Mouse (Mus musculus) midbrain, postnatal 0 days (tissue): ENCODE results near the gene Prepl. TPM values are rescaled to one million over a fixed set of nuclear protein-coding genes. Genes with fewer than 3 reads are reported as not detected.

Experiments used
- ATAC-seq: fragments of 200-750 bp; cut with Nextera tagmentation; 2 replicates; pipeline ENCODE4 v1.8.0; 2017; ENCODE audit warnings: moderate number of reproducible peaks, mild to moderate bottlenecking, moderate TSS enrichment, moderate library complexity; ENCODE audit not compliant: low FRiP score
- DNase-seq: peaks from one replicate; pipeline ENCODE4 v3.0.0-alpha.2; 2015; ENCODE audit warnings: low spot score
- H3K27ac ChIP-seq: fragments of 300-500 bp; sonication (generic); 2 replicates; pipeline ENCODE4 v1.5.1; 2014; ENCODE audit warnings: low read depth, mild to moderate bottlenecking, low read length, mixed read lengths
- H3K27me3 ChIP-seq: fragments of 300-500 bp; sonication (generic); 2 replicates; pipeline ENCODE4 v1.6.1; 2014; ENCODE audit warnings: low read length, control low read depth, mixed read lengths; ENCODE audit not compliant: insufficient read depth
- H3K36me3 ChIP-seq: fragments of 300-500 bp; sonication (generic); 2 replicates; pipeline ENCODE4 v1.6.1; 2014; ENCODE audit warnings: low read length, control low read depth, mixed read lengths; ENCODE audit not compliant: insufficient read depth
- H3K4me1 ChIP-seq: fragments of 300-500 bp; sonication (generic); 2 replicates; pipeline ENCODE4 v1.6.1; 2014; ENCODE audit warnings: mild to moderate bottlenecking, control low read depth, antibody characterized with exemption, low read length, mixed read lengths; ENCODE audit not compliant: insufficient read depth
- H3K4me2 ChIP-seq: fragments of 300-500 bp; sonication (generic); 2 replicates; pipeline ENCODE4 v1.6.1; 2014; ENCODE audit warnings: low read depth, mild to moderate bottlenecking, low read length, mixed read lengths; ENCODE audit not compliant: poor library complexity, severe bottlenecking
- H3K4me3 ChIP-seq: fragments of 300-500 bp; sonication (generic); 2 replicates; pipeline ENCODE4 v1.5.1; 2014; ENCODE audit warnings: low read depth, mild to moderate bottlenecking, low read length, moderate library complexity
- H3K9ac ChIP-seq: fragments of 300-500 bp; sonication (generic); replicated peaks from 2 replicates; pipeline ENCODE4 v1.6.1; 2014; ENCODE audit warnings: mild to moderate bottlenecking, low read length, moderate library complexity, mixed read lengths; ENCODE audit not compliant: poor library complexity, severe bottlenecking
- H3K9me3 ChIP-seq: fragments of 300-500 bp; sonication (generic); 2 replicates; pipeline ENCODE4 v1.6.1; 2016; ENCODE audit warnings: low read length, control low read depth
- CTCF ChIP-seq: IDR thresholded peaks from 2 replicates; pipeline ENCODE4 v1.5.1; 2016; ENCODE audit warnings: antibody characterized with exemption, mild to moderate bottlenecking
- WGBS: fragments of 180-500 bp; shearing (Covaris S2); extraction: QIAGEN DNeasy Blood & Tissue Kit; methylation state at CpG from one replicate; pipeline ENCODE4 v1.1.7; 2014; 5-methylcytosine and 5-hydroxymethylcytosine counted together
- polyA plus RNA-seq: library from polyadenylated mRNA; unstranded; fragments of >200 nt; fragmentation: Nextera tagmentation; extraction: Ambion mirVana; gene quantifications from 2 replicates; pipeline ENCODE4 v1.2.1, GENCODE M21; 2015
- total RNA-seq: library from RNA; depleted of rRNA; stranded (reverse); fragments of >200 nt; gene quantifications from 2 replicates; pipeline ENCODE4 v1.2.3, GENCODE M21; 2014; rRNA removed

Prepl gene
- total RNA-seq: 111 and 149 TPM in 2 replicates
- 150 and 151 TPM in 2 replicates for polyA plus RNA-seq

DNA sequence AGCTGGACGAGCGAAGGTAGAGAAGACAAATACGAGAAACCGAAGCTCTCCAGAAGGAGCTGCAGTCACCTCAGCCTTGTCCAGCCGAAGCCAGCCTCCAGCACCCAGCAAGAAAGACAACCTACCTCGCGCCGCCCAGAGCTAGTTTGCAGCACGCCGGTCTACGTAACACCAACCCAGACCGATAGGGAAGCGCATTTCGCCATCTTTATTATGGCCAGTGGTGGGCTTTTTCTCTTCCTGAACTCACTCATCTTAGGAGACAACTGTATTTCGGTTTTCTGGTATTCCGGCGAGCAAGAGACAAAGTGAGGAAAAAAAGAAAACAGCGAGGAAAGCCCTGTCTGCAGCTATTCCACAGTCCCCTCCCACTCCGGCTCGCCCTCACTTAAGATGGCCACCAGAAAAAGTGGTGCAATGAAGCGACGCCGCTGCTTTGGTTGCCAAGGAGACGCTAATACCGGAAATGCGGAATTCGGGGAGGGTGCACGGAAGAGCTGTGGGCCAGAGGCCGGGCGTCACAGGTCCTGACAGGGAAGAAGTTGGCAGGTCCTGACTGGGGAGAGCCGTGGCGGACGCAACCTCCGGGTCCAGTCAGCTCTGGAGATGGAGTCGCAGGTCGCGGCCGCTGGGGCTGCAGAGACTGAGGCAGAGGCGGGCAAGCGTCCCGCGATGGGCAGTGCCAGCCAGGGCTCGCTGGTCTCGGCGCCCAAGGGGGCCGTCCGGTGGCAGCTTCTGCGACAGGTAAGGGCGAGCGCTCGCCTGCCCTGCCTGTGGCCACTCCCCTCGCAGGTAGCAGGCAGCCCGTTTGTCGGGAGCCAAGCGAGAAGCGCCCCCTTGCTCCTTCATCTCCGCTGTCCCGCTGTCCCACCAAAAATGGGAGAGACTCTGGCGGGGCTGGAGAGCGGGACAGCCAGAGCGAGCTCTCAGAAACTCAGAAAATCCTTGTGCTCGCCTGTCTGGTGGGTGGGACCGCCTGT, at the start of gene Prepl, which contains the start of gene Camkmt:
TSS of gene Prepl (minus strand) at position 122 of the 980 bp plus-strand sequence.
TSS of gene Camkmt (plus strand) at position 433 of the 980 bp plus-strand sequence.
- WGBS: under 1% methylated on average over 63 of the region's 63 CpGs
- Histone ChIP-seq H3K4me3 (peak within 1 kb of the TSS; percentile 88), H3K4me2 (peak within 1 kb of the TSS; percentile 74), H3K9me3 (no peaks in the 10 kb centered on the region), H3K27ac (peak within 1 kb of the TSS; percentile 96), H3K4me1 (peaks cover 17% of the 10 kb centered on the region; the same call in 1 of the 2 replicates), H3K27me3 (no peaks in the 10 kb centered on the region), H3K36me3 (no peaks in the 10 kb centered on the region), H3K9ac (peak within 1 kb of the TSS; percentile 85)
- TF ChIP-seq CTCF: peak; percentile 24; the same call in 1 of the 2 replicates
- ATAC-seq (peak; percentile 98), DNase-seq (peak; percentile 99)

DNA sequence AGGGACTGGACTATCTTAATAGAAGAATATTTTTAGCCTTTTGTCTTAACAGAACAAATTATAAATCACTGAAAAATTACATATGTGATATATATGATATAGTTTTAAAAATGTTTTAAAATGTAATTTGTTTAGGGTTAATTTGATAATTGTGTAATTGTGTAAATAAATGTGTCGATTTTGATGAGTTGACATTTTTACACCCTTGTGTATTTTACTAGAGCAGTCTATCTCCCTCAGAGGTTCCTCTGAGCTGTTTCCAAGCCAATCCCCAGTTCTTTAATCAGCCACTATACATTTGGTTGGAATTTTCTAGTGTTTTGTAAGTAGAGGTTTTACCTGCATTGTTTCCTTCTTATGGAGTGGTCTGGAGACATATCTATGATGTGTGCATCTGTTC, 48.4 kb upstream of the Prepl start:
- ATAC-seq (no peak), DNase-seq (no peak)
- no peak overlapping the region for H3K9ac ChIP-seq
- H3K27me3 ChIP-seq: no peaks in the 10 kb centered on the region
- no peaks in the 10 kb centered on the region for H3K4me1 ChIP-seq
- WGBS: 89% methylated on average over 1 of the region's 1 CpGs
- H3K36me3 ChIP-seq: no peaks in the 10 kb centered on the region
- no peak overlapping the region for H3K4me2 ChIP-seq
- TF ChIP-seq CTCF: no peak
- H3K4me3 ChIP-seq: no peak overlapping the region
- no peaks in the 10 kb centered on the region for H3K9me3 ChIP-seq
- H3K27ac ChIP-seq: no peak overlapping the region

DNA sequence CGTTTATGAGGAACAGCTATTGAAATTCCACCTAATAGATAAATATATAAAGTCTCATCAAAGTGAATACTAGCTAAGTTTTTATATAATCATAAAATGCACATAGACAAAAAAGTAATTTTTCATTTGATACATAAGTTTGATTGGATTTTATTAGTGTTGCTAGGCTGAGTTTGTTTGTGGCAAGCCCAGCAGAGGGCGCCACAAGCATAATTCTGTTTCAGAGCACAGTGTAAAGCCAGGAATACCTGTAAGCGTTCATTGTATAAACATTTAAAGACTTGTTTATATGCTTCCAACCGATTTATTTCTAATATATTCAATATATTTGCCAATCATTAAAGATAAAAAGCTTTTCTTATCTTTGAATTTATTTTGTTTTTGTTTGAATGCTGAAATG, 26.6 kb upstream of the Prepl start:
- WGBS: 27% methylated on average over 4 of the region's 4 CpGs
- H3K9me3 ChIP-seq: no peaks in the 10 kb centered on the region
- H3K27ac ChIP-seq: no peak overlapping the region
- H3K36me3 ChIP-seq: no peaks in the 10 kb centered on the region
- H3K9ac ChIP-seq: no peak overlapping the region
- H3K27me3 ChIP-seq: no peaks in the 10 kb centered on the region
- H3K4me3 ChIP-seq: no peak overlapping the region
- TF ChIP-seq CTCF: peak; percentile 85
- peak; percentile 71 for DNase-seq
- H3K4me2 ChIP-seq: no peak overlapping the region
- no peaks in the 10 kb centered on the region for H3K4me1 ChIP-seq
- no peak for ATAC-seq

DNA sequence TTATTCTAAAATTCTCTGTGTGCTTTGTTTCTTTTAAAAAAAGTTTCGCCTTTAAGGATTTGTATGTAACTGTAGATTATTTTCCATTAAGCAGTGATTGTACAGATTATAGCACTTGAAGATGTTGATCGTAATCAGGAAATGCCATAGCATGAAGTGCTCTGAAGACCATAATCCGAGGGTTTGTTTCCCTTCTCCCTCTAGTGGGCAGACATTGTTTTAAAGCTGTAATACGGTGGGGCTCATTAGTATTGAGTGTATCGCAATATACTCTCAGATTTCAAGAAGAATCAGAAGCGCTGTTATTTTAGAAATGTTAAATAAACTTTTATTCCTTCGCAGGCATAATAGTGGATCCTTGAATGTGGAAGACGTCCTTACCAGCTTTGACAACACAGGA, 23.4 kb upstream of the Prepl start:
- ATAC-seq: no peak
- WGBS: 84% methylated on average over 8 of the region's 8 CpGs
- no peak for DNase-seq

DNA sequence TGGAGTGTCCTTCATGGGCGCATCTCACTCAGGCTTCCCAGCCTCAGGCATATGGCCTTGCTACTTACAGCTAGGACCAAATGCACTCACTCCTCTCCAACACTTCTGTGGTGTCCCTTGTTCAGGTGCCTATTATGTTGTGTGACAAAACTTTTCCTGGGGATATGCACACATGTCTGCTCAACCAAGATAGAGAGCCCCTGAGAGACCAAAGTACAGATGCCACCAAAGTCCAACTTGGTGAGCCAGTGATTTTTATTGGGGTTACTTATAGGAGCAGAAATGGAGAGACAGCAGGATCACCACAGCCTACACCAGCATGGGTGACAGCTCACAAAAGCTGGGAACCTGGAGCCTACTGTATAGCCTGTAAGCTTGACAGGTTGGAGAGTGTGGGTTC, 20.6 kb upstream of the Prepl start:
- no peak overlapping the region for H3K9ac ChIP-seq
- ATAC-seq (no peak), DNase-seq (no peak)
- WGBS: 100% methylated on average over 1 of the region's 1 CpGs
- H3K9me3 ChIP-seq: no peaks in the 10 kb centered on the region
- no peak overlapping the region for H3K27ac ChIP-seq
- no peak overlapping the region for H3K4me2 ChIP-seq
- 0 out of 2 replicates have a peak, but pooled peaks cover 3% of the 10 kb centered on the region for H3K36me3 ChIP-seq
- no peak for TF ChIP-seq CTCF
- H3K27me3 ChIP-seq: no peaks in the 10 kb centered on the region
- no peaks in the 10 kb centered on the region for H3K4me1 ChIP-seq
- no peak overlapping the region for H3K4me3 ChIP-seq

More for the DNA sequence above, 23.4 kb upstream of the Prepl start:
- Histone ChIP-seq H3K4me2 (no peak overlapping the region), H3K9ac (no peak overlapping the region), H3K27ac (no peak overlapping the region), H3K27me3 (no peaks in the 10 kb centered on the region), H3K36me3 (0 out of 2 replicates have a peak, but pooled peaks cover 3% of the 10 kb centered on the region), H3K9me3 (no peaks in the 10 kb centered on the region), H3K4me3 (no peak overlapping the region), H3K4me1 (no peaks in the 10 kb centered on the region)
- peak; percentile 58 for TF ChIP-seq CTCF

DNA sequence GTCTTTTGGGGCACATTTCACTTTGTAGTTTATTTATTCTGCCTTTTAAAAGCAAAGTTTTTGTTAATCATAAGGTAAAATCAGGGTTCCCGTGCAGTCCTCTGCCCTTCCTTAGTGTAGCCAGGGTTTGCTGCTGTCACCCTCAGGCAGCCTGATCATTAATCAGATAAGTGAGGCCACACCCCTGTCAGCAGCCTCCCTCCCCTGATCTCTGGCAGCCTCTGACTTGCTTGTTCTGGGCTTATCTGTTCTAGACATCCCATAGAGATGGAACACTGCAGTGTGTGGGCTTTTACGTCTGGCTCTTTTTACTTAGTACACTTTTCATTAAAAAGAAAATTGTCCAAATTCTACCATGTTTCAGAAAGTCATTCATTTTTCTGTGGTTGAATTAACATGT, 13.3 kb upstream of the Prepl start:
- Histone ChIP-seq H3K27me3 (no peaks in the 10 kb centered on the region), H3K9me3 (no peaks in the 10 kb centered on the region), H3K4me2 (no peak overlapping the region), H3K27ac (no peak overlapping the region), H3K9ac (no peak overlapping the region), H3K4me1 (no peaks in the 10 kb centered on the region), H3K4me3 (no peak overlapping the region), H3K36me3 (peaks cover 7% of the 10 kb centered on the region; the same call in 1 of the 2 replicates)
- WGBS: 61% methylated on average over 2 of the region's 2 CpGs
- DNase-seq: no peak
- no peak for TF ChIP-seq CTCF
- no peak for ATAC-seq
